Mouse (Mus musculus) inflammation-experienced regulatory T-cells, adult 6 months (primary cell): ENCODE measurements at regions not wholly inside any gene's neighbourhood (a gene's known extent, or its start where the extent isn't known, plus 50 kb on each side); places are given as distances from the start of the nearest gene placed in this dataset.

Source experiments
- ATAC-seq: one replicate; pipeline ENCODE4 v1.8.0; 2017

DNA sequence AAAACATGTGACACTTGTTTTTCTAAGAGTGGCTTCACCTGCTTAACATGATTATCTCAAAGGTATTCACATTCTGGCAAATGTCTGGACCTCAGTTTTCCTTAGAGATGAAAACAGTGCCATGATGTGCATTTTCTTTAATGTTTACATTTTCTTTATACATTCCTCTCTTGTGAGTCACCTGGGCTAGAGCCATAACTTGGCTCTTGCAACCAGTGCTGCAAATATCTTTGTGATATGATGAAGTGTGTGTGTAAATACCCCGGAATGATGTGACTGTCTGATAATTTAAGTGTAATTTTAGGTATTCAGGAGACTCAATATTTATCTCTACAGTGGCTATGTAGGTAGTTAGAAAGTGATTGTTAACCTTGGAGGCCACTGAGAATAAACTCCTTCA lies 590.8 kb downstream of the 1190002N15Rik start:
- ATAC-seq = no peak

DNA sequence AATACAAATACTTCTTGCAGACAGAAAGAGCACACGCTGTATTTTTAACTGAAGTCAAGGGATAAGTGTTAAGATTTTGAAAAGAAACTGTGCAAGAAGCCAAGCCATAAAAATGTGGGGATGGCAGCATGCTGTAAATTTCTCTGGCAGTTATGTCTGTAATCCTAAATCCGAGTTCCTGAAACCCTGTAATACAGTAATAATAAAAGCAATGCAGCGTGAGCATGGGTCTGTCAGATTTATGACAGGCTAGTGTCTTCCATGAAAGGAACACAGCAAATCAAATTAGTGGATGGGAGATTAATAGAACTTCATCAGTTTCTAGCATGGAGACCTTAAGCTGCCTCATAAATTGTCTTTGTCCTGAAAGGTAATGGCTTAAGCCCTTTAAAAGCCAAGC lies 597.7 kb downstream of the 1190002N15Rik start:
- no peak for ATAC-seq

DNA sequence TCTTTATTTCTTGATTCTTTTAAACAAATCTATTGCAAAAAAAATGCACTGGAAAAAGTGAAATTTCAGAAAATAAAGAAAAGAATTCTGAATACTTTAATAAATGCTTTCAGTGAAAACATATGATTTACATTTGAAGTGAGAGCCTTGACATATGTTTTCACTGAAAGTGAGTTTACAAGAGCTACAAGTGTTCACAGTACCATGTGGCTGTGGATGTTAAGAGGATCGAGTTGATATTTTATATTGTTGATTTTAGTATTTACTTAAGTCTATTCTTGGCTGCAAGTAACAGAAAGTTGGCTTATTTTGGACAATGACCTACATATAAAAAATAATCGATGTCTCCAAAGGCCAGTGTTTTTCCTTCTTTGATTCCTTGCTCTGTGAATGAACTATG lies 607.2 kb downstream of the 1190002N15Rik start:
- ATAC-seq = no peak

DNA sequence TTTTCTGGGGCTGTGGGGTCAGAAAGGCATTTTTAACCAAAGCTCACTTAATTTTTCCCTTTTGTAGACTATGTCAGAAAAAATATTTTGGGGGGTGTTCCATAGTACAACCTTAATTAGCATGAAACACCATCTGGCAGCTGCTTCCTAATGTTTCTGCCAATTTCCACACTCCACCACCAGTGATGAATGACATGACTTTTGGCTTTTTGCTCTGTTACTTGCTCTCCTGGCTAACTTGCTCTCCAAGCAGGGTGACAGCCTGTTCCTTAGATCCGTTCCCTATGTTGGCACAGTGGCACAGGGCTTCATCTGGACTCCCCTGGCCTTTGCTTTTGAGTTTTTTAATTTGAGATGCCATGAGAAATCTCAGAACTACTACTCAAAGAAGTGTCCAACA lies 648.6 kb downstream of the 1190002N15Rik start:
- no peak for ATAC-seq

DNA sequence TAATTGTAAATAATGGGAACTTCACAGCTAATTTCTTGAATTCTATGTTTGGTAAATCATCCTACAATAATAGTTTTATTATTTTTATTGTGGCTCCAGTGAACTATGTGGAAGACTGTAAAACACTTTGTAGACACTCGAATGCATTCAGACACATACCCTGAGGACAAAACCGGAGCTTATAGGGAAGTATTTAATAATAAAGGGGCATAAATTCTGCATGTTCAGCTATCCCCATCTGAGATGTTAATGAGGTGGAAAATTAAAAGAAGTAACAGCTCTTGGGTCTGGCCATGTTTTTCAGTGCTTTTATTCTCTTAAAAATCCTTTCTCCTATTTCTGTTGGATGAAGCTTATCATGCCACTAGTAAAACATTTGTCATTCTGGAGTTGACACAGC lies 657.8 kb downstream of the 1190002N15Rik start:
- no peak for ATAC-seq

DNA sequence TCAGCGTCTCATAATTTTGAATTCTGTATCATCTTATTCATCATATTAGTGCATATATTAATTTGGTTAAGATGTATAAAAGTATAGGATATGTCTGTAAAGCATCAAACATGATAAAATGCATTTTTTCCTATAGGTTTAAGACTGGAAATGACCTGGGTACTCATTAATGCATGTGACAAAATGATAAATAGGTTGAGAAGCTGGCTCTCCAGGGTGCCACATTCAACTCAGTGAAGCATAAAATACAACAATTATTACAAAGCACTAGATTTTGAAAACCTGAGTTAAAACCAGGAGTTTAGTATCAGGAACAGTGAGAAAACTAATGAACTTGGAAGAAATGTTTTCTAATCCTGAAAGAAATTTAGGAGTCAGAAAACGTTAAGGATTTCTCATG lies 658.3 kb downstream of the 1190002N15Rik start:
- no peak for ATAC-seq

DNA sequence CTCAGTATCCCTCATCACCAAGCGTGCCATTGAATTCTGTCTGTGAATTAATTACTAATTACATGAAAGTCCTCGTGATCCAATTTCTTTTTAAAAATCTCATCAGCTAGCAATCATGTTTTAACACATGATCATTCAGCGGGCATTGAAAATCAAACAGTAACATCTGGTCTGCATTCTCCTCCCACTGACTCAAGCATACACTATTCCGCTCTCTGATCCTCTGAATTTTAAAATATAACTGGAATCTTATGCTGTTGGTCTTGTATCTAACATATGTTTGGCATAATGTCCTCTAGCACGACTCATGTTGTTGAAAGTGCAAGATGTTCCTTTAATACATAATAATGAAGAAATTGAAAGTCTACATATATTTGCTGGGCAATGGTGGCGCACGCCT lies 667.1 kb downstream of the 1190002N15Rik start:
- ATAC-seq = no peak

DNA sequence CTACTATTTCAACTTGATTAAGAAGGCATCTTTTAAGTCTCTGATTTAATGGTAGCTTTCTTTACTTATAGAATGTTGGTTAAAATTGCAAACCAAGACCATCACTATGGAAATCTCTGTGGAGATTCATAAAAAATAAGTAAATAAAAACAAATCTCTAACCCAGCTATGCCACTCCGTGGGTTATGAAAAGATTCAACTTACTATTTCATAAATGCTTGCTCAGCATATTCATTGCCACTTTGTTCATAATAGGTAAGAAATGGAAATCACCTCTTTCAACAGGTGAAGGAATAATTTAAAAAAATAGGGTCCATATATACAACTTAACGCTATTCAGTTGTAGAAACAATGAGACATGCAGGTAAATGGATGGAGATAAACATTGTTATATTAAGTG lies 679.9 kb downstream of the 1190002N15Rik start:
- no peak for ATAC-seq

DNA sequence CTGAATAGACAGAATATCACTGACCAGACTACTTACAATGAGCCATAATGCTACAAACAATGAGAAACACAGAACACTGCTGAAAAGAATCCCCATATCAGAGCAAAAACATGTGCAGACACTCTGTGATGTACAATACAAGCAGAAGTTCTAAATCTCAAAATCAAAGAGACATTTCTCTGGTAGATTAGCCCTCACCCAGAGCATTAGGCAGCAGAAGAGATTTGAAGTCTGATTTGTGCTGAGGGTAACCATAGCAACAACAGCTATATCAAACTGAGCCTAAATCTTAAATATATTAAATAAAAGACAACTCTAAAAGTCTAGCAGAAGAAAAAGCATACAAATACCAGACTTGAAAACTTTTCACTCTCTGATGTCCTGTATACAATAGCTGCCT lies 691.5 kb downstream of the 1190002N15Rik start:
- ATAC-seq = no peak

DNA sequence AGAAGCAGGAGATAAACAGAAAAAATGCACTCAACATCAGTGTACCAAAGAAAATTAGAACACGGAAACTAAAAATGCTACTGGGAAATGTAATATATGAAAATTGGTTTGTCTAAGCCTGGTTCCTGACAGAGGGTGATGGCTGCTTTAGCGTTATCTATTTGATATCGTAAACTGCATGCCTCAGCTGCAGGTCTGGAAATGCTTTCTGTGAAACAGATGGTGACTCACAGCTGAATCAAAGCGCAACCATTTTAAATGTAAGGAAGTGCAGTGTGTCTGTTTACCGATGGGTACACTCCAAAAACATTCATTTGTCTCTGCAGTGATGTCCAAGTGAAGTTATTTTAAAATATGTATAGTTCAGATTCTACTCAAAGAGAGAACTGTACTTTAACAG lies 694.0 kb downstream of the 1190002N15Rik start:
- no peak for ATAC-seq
